Mouse (Mus musculus) cerebellum, postnatal 36 days (tissue): ENCODE measurements around the gene Hlcs.

Experiments used
- DNase-seq, 2 experiments: peaks; one replicate each; pipeline ENCODE4 v3.0.0; 2021 to 2022; ENCODE audit warnings: mixed read lengths in 2 of 2

Hlcs gene

GRCm38 (mm10) chr16:94088819-94089692 lies 224.3 kb downstream of the Hlcs start:
- DNase-seq = no peak

- DNase-seq = no peak
These were observed 225.1 kb downstream of the Hlcs start for GRCm38 (mm10) chr16:94088226-94088748.

- no peak for DNase-seq
These were observed 225.7 kb downstream of the Hlcs start for GRCm38 (mm10) chr16:94087570-94088225.

GRCm38 (mm10) chr16:94086701-94087569 lies 226.4 kb downstream of the Hlcs start:
- DNase-seq = no peak

GRCm38 (mm10) chr16:94085603-94086285 lies 227.6 kb downstream of the Hlcs start:
- no peak for DNase-seq

GRCm38 (mm10) chr16:94084711-94085602 lies 228.4 kb downstream of the Hlcs start, which contains the start of gene Sim2:
Sim2 (plus strand) TSS chr16:94084931.
- DNase-seq = no peak

GRCm38 (mm10) chr16:94083848-94084525 lies 229.4 kb downstream of the Hlcs start:
- no peak for DNase-seq

- DNase-seq = no peak
These were observed 230.2 kb downstream of the Hlcs start for GRCm38 (mm10) chr16:94082960-94083847.

- no peak for DNase-seq
These were observed 231.2 kb downstream of the Hlcs start for GRCm38 (mm10) chr16:94081996-94082708.

- no peak for DNase-seq
These were observed 231.8 kb downstream of the Hlcs start for GRCm38 (mm10) chr16:94081596-94081995.

- DNase-seq = no peak
These were observed 233.4 kb downstream of the Hlcs start for GRCm38 (mm10) chr16:94079856-94080555.

- no peak for DNase-seq
These were observed 234.1 kb downstream of the Hlcs start for GRCm38 (mm10) chr16:94079075-94079855.
